Mouse (Mus musculus) leukemia stem cell, adult 10-12 weeks (primary cell): Measurements from ENCODE around the gene Rgs8. TPM values are rescaled to one million over a fixed set of nuclear protein-coding genes. Genes with fewer than 3 reads are reported as not detected.

ENCODE experiments used
- polyA plus RNA-seq: library from polyadenylated mRNA; stranded (reverse); fragments of >175 nt; gene quantifications from 2 replicates; pipeline ENCODE4 v1.2.3, GENCODE M21; 2012; ENCODE audit warnings: low replicate concordance

Rgs8 gene
- 0.07 TPM in 1 of 2 replicates, not detected in the other for polyA plus RNA-seq

GRCm38 (mm10) chr1:153652938-153653623 lies at the start of gene Rgs8:
Rgs8 (plus strand) TSS chr1:153653025.

GRCm38 (mm10) chr1:153740145-153740544 lies 87.3 kb downstream of the Rgs8 start, which contains the start of gene Rgs16:
Rgs16 (plus strand) TSS chr1:153740349.

GRCm38 (mm10) chr1:153749211-153749801 lies 96.5 kb downstream of the Rgs8 start, which contains the start of gene Rnasel:
Rnasel (plus strand) TSS chr1:153749426.

Other genes with a start within 250 kb of the Rgs8 start
- 2.3 and 2.9 TPM in 2 replicates for gene Shcbp1l, start 227.9 kb upstream of the Rgs8 start, polyA plus RNA-seq
- 3.8 and 12.4 TPM in 2 replicates for gene Dhx9, start 165.4 kb upstream of the Rgs8 start, polyA plus RNA-seq
- gene Npl, start 103.0 kb upstream of the Rgs8 start, polyA plus RNA-seq, result 0.10 and 0.68 TPM in 2 replicates
- gene Rgs16, start 87.3 kb downstream of the Rgs8 start, polyA plus RNA-seq, result 0.38 and 0.71 TPM in 2 replicates
- 4.0 and 5.0 TPM in 2 replicates for gene Rnasel, start 96.4 kb downstream of the Rgs8 start, polyA plus RNA-seq
- gene Rgsl1, start 191.1 kb downstream of the Rgs8 start, polyA plus RNA-seq, result not detected in 2 replicates
- not detected in 2 replicates for gene Teddm1b, start 221.3 kb downstream of the Rgs8 start, polyA plus RNA-seq
- gene Teddm1a, start 238.7 kb downstream of the Rgs8 start, polyA plus RNA-seq, result not detected in 2 replicates
- gene Glul, start 246.9 kb downstream of the Rgs8 start, polyA plus RNA-seq, result 9.3 and 48.7 TPM in 2 replicates
- gene Teddm2, start 247.2 kb downstream of the Rgs8 start, polyA plus RNA-seq, result 0.14 and 0.18 TPM in 2 replicates